Mouse (Mus musculus) heart, embryonic 10.5 days (tissue): ENCODE measurements around the gene Rpl36. TPM values are rescaled to one million over a fixed set of nuclear protein-coding genes. Genes with fewer than 3 reads are reported as not detected.

ENCODE experiments used
- DNase-seq: peaks from one replicate; pipeline ENCODE4 v3.0.0-alpha.2; 2017; ENCODE audit warnings: low spot score
- H3K27ac ChIP-seq: fragments of 300-500 bp; sonication (generic); 2 replicates; pipeline ENCODE4 v1.5.1; 2016; ENCODE audit warnings: mild to moderate bottlenecking
- H3K27me3 ChIP-seq: fragments of 300-500 bp; sonication (generic); 2 replicates; pipeline ENCODE4 v1.6.1; 2016; ENCODE audit warnings: mild to moderate bottlenecking; ENCODE audit not compliant: poor library complexity, insufficient read depth, severe bottlenecking
- H3K36me3 ChIP-seq: fragments of 300-500 bp; sonication (generic); 2 replicates; pipeline ENCODE4 v1.6.1; 2016; ENCODE audit warnings: mild to moderate bottlenecking, moderate library complexity
- H3K4me1 ChIP-seq: fragments of 300-500 bp; sonication (generic); 2 replicates; pipeline ENCODE4 v1.6.1; 2016; ENCODE audit warnings: mild to moderate bottlenecking
- H3K4me3 ChIP-seq: fragments of 300-500 bp; sonication (generic); 2 replicates; pipeline ENCODE4 v1.5.1; 2016; ENCODE audit warnings: mild to moderate bottlenecking, moderate library complexity
- H3K9me3 ChIP-seq: fragments of 300-500 bp; sonication (generic); 2 replicates; pipeline ENCODE4 v1.6.1; 2016; ENCODE audit warnings: mild to moderate bottlenecking, moderate library complexity
- WGBS: fragments of 180-500 bp; shearing (Covaris S2); methylation state at CpG from one replicate; pipeline ENCODE4 v1.1.7; 2016; 5-methylcytosine and 5-hydroxymethylcytosine counted together
- polyA plus RNA-seq: library from polyadenylated mRNA; unstranded; fragments of >200 nt; fragmentation: Nextera tagmentation; extraction: Ambion mirVana; gene quantifications from 2 replicates; pipeline ENCODE4 v1.2.1, GENCODE M21; 2016

Gene Rpl36
- polyA plus RNA-seq, 1 experiment from 2014 or later: 1,339 TPM

DNA sequence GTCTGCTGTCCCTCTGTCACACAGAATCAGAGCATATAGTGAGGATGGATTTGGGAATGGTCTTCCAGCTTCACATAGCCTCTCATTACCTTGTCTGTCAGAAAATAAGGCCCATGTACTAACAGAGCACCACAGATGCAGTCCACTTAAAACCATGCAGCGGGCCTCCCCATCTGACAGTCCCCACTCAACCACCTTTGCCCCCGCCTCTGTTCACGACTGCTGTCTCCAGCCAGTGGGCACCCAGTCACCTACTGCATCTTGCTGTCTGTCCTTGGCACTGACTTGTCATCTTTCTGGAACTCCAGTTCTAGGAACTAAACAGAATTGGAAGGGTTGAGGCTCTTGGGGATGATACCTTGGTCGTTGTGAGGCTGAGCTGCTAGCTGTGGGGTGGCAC, 24.3 kb upstream of the Rpl36 start:
- Histone ChIP-seq H3K4me1 (peaks cover 16% of the 10 kb centered on the region), H3K27me3 (no peaks in the 10 kb centered on the region), H3K4me3 (no peak overlapping the region), H3K27ac (no peak overlapping the region), H3K9me3 (no peaks in the 10 kb centered on the region), H3K36me3 (peaks cover 78% of the 10 kb centered on the region)
- DNase-seq: no peak
- WGBS: 99% methylated on average over 4 of the region's 4 CpGs

DNA sequence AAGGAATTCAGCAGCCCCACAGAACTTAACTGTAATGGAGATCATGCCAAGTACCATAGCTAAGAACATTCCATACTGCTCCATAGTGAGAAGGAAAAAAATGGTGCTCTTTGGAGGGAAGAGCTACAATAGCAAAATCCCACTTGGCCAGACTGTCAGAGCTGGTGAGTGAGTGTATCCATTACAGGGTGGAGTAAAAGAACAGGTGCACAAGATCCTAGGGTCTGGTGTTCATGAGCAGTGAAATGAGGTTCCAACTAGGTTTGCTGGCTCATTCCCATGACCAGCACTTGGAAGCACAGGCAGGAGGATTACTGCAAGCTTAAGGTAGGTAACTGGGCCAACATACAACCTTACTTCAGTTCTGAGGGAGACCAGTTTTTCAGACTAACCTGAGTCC, 20.7 kb upstream of the Rpl36 start:
- H3K9me3 ChIP-seq: no peaks in the 10 kb centered on the region
- H3K4me1 ChIP-seq: no peaks in the 10 kb centered on the region
- H3K27ac ChIP-seq: no peak overlapping the region
- no peak for DNase-seq
- no peak overlapping the region for H3K4me3 ChIP-seq
- no peaks in the 10 kb centered on the region for H3K27me3 ChIP-seq
- peaks cover 100% of the 10 kb centered on the region for H3K36me3 ChIP-seq

DNA sequence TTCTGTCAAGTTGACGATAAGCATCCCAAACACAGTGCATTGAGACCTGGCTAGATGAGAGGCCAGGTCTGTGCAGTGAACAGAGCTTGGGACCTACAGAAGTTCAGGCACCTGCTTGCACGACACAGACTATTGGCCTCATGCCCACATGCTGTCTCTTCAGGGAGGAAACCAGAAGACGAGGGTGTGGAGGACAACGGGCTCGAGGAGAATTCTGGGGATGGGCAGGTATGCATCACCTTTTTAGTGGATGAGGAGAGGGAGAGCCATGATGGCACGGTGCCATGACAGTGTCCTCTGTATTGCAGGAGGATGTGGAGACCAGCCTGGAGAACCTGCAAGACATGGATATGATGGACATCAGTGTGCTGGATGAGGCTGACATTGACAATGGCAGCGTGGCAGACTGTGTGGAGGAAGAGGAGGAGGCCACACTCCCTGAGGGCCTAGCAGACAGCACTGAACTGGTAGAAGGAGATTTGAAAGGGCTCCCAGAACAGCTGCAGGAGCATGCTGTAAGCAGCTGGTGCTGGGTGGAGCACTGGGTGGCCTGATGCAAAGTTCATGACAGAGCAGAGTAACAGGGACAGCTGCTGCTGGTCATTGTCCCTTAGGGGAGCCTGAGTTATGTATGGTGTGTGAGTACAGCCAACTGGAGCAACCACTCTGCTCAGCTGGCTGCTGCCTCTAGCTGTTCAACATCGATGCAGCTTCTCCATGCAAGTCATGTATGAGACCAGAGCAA, 19.5 kb upstream of the Rpl36 start:
- H3K4me1 ChIP-seq: no peaks in the 10 kb centered on the region
- DNase-seq: no peak
- H3K36me3 ChIP-seq: peaks cover 97% of the 10 kb centered on the region
- 92% methylated on average over 8 of the region's 8 CpGs for WGBS
- H3K4me3 ChIP-seq: no peak overlapping the region
- H3K27ac ChIP-seq: no peak overlapping the region
- no peaks in the 10 kb centered on the region for H3K9me3 ChIP-seq
- no peaks in the 10 kb centered on the region for H3K27me3 ChIP-seq

DNA sequence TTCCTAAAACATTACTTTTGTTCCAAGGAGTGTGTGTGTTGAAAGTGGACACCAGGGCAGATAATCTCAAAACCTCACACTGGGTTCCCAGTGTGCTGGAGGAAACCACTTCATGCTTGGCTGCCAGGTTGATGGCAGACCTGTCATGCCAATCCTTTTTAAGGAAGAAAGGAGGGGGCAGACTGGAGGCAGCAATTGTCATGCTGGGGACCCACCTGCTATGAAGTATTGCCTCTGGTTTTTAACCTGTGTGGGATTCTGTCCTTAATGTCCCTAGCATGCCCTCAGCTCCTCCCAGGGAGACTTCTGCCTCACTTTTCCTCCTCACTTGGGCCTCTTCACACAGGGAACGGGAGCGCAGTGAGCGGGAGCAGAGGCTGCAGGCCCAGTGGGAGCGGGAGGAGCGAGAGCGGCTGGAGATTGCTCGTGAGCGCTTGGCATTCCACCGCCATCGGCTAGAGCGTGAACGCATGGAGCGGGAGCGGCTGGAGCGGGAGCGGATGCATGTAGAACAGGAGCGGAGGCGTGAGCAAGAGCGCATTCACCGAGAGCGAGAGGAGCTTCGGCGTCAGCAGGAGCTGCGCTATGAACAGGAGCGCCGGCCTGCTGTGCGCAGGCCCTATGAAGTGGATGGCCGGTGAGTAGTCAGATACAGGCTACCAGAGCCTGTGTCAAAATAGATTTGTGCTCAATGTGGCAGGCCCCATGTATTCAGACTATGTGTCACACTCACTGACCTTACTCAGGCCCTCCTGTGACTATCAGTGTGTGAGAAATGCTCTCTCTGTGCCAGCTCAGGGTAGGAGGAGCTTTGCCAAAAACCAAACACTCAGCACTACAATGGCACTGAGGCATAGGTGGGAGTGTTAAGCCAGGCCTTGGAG, 9.8 kb upstream of the Rpl36 start:
- Histone ChIP-seq H3K27ac (no peak overlapping the region), H3K4me1 (peaks cover 6% of the 10 kb centered on the region), H3K4me3 (no peak overlapping the region), H3K27me3 (no peaks in the 10 kb centered on the region), H3K36me3 (peaks cover 89% of the 10 kb centered on the region), H3K9me3 (no peaks in the 10 kb centered on the region)
- no peak for DNase-seq
- WGBS: 94% methylated on average over 28 of the region's 28 CpGs

DNA sequence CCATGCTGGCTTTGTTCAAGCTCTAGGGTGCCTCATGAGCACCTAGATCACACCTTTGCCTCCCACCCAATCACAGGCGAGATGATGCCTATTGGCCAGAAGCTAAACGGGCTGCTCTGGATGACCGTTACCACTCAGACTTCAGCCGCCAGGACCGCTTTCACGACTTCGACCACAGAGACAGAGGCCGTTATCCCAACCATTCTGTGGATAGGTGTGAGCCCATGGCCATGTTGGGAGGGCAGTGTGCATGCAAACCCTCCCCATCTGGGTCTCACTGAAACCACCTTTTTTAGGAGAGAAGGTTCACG, 9.2 kb upstream of the Rpl36 start:
- peaks cover 12% of the 10 kb centered on the region for H3K4me1 ChIP-seq
- no peak for DNase-seq
- no peaks in the 10 kb centered on the region for H3K9me3 ChIP-seq
- whole genome bisulfite sequencing: 86% methylated on average over 9 of the region's 9 CpGs
- H3K36me3 ChIP-seq: peaks cover 89% of the 10 kb centered on the region
- H3K27ac ChIP-seq: no peak overlapping the region
- no peak overlapping the region for H3K4me3 ChIP-seq
- no peaks in the 10 kb centered on the region for H3K27me3 ChIP-seq

DNA sequence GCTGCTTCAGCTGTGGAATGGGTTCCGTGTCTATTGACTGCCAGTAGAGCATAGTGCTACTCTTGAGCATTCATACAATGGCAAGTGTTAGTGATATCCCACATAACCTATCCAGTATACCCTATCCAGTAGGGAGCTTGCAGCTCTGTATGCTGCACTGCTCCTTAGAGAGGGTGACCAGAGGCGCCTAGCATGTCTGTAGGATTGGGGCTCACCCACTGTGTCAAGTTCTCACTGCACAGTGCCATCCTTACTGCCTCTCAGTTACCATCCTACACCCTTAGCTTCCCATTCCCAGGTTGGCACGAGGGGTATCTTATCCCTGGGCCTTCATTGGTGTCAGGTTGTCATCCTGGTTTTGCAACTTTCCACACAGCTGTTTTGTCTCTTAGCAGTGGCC, 8.8 kb upstream of the Rpl36 start:
- WGBS: 93% methylated on average over 3 of the region's 3 CpGs
- Histone ChIP-seq H3K27me3 (no peaks in the 10 kb centered on the region), H3K9me3 (no peaks in the 10 kb centered on the region), H3K4me3 (no peak overlapping the region), H3K36me3 (peaks cover 85% of the 10 kb centered on the region), H3K4me1 (peaks cover 12% of the 10 kb centered on the region), H3K27ac (no peak overlapping the region)
- DNase-seq: no peak

DNA sequence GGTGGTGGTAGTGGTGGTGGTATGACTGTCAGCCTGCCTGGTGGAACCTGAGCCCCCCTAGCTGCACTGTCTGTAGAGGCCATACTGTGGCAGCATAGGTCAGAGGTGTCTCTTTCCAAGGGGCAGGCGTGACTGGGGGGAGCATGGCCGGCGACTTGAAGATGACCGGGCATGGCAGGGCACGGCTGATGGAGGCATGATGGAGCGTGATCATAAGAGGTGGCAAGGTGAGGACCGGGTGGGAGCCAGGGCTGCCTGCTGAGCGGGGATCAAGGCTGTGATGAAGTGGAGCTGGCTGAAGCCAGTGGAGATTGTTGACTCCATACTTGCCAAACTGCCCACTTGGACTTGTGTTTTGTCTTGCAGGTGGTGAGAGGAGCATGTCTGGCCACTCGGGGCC, 7.8 kb upstream of the Rpl36 start:
- Histone ChIP-seq H3K36me3 (peaks cover 75% of the 10 kb centered on the region), H3K27me3 (no peaks in the 10 kb centered on the region), H3K9me3 (no peaks in the 10 kb centered on the region), H3K4me1 (peaks cover 17% of the 10 kb centered on the region), H3K4me3 (no peak overlapping the region; the same call in 1 of the 2 replicates), H3K27ac (no peak overlapping the region)
- DNase-seq: no peak
- WGBS: 90% methylated on average over 9 of the region's 9 CpGs

DNA sequence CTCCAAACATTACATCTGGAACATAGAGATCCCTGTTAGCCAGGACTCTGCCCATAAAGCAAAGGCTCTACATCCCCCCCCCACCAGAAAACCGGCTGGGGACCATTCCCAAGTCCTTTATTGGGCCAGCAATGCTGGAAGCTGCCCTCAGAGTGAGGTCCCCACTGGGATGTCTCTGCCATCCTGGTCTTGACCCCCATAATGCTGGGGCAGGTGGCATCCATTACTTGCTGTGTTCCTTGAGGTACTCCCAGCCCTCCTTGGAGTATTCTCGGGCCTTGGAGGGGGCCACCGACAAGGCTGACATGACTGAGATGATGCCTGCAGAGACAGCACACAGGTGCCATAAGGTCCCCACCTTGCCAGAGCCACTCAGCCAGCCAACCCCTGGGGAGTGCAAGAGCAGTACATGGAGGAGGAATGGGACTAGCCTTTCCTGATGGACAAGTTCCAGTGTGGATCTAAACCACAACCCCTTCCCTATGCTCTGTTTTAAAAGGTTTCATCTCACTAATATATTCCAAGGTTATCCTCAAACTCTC, 5.6 kb upstream of the Rpl36 start:
- WGBS: 74% methylated on average over 3 of the region's 3 CpGs
- no peaks in the 10 kb centered on the region for H3K27me3 ChIP-seq
- no peak overlapping the region for H3K27ac ChIP-seq
- H3K4me1 ChIP-seq: peaks cover 29% of the 10 kb centered on the region
- H3K4me3 ChIP-seq: no peak overlapping the region
- H3K36me3 ChIP-seq: peaks cover 53% of the 10 kb centered on the region
- H3K9me3 ChIP-seq: no peaks in the 10 kb centered on the region
- no peak for DNase-seq

DNA sequence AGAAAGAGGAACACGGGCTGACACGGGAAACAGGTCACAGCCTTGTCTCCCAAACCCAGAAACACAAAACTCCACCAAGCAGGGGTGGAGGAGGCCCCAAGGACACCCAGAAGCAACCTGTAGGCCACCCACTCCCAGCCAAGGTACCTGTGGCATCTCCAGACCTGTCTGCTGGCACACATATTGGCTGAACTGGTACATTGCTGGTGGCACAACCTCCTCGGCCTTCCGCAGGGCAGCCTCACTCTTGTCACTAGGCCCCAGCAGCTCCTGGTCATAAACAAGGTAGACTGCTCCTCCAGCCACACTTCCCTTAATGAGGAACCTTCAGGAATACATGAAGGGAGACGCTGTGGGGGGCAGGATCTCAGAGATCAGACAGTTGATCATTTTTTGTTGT, 4.5 kb upstream of the Rpl36 start:
- Histone ChIP-seq H3K27ac (peak overlapping the region; percentile 93), H3K4me3 (peak overlapping the region; percentile 72), H3K9me3 (no peaks in the 10 kb centered on the region), H3K36me3 (peaks cover 42% of the 10 kb centered on the region), H3K4me1 (peaks cover 29% of the 10 kb centered on the region), H3K27me3 (no peaks in the 10 kb centered on the region)
- 46% methylated on average over 5 of the region's 5 CpGs for WGBS
- DNase-seq: no peak

DNA sequence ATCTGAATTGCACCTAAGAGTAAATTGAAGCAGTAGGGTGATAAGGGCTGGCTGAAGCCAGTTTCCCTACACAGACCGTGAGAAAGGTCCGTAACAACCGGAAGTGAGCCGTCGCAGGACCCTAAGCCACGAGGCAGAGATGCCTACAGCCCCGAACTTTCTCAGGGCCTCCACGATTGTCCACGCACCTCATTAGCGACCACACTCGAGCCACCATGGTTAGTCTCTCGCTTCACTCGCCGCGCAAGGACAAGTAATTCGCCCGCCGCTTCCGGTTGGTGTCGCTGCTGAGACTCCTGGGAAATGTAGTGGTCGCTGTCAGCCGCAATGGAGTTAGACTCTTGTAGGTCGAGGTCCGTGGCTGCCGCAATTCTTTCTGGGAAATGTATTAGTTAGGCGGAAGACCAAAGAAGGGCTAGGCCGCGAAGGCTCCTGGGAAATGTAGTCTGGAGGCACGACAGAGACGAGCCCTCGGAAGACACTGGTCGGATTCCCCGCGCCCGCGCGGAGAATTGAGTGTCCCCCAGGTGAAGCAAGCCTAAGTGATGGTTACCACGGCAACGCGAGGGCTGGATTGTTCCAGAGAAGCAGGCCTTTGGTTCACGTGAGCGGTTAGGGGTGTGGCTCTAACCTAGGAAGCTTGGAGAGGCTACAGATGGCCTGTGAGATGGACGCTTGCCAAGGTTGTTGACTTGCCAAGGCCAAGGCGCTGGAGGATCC, 3.6 kb upstream of the Rpl36 start, which contains the start of gene 2410015M20Rik:
TSS of gene 2410015M20Rik (minus strand) at position 320 of the 720 bp plus-strand sequence.
- under 1% methylated on average over 44 of the region's 44 CpGs for WGBS

DNA sequence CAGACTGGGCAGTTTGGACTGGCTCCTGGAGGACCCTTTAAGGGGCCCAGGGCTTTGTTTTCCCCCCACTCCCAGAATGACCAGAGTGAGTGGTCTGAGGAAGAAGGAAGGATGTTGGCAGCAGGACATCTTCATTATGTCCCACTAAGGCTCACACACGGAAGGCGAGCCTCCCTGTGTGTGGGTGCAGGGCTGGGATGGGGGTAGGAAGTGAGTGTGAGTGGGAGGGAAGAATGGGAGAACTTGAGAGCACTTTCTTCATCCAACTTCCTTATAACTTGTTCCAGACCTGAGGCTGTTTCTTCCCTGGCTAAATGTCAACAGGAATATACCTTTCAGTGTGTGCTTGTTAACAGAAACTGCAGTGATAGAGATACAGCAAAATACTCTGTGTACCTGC, 1.9 kb upstream of the Rpl36 start:
- Histone ChIP-seq H3K27ac (0 out of 2 replicates have a peak overlapping the region, but pooled peaks have one; percentile 56), H3K36me3 (peaks cover 41% of the 10 kb centered on the region), H3K4me3 (no peak overlapping the region; the same call in 1 of the 2 replicates), H3K27me3 (no peaks in the 10 kb centered on the region), H3K9me3 (no peaks in the 10 kb centered on the region), H3K4me1 (peaks cover 44% of the 10 kb centered on the region)
- 74% methylated on average over 2 of the region's 2 CpGs for WGBS
- no peak for DNase-seq

More for the DNA sequence above, 3.6 kb upstream of the Rpl36 start, which contains the start of gene 2410015M20Rik:
- Histone ChIP-seq H3K4me1 (peaks cover 35% of the 10 kb centered on the region), H3K36me3 (peaks cover 41% of the 10 kb centered on the region), H3K27ac (peak within 1 kb of the TSS; percentile 93), H3K4me3 (peak within 1 kb of the TSS; percentile 72), H3K9me3 (no peaks in the 10 kb centered on the region), H3K27me3 (no peaks in the 10 kb centered on the region)
- DNase-seq: peak; percentile 98

DNA sequence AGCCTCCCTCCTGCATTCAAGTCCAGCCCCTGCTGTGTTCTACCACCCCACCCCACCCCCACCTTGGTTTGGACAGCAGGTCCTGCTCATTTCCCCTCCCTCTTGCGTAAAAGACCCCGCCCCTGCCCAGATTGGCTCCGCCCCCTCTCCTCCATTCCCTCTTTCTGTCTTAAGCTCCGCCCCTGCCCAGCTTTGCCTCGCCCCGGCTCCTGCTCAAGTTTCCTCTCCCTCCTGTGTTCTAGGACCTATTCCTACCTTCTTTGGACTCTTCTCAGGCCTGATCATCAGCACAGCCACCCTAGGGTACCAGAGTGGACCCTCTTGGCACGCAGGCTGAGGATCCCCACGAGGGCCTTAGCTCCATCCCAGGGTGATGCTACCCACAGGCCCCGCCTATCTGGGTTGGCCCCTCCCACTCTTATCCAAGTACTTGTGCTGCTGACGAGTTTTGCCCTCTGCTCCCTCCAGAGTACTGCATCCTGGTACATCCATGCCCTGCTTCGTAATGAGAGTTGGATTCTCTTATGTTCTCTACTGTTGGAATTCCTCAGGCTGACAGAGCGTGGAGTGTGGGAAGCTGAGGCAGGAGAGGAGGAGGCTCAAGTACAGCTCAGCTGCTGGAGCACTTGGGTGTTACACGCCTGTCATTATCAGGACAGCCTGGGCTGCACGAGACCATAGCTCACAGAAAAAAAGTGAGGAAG, 1.2 kb upstream of the Rpl36 start:
- Histone ChIP-seq H3K27me3 (no peaks in the 10 kb centered on the region), H3K9me3 (no peaks in the 10 kb centered on the region), H3K4me1 (peaks cover 48% of the 10 kb centered on the region), H3K27ac (peak overlapping the region; percentile 56), H3K4me3 (peak overlapping the region; percentile 39), H3K36me3 (peaks cover 41% of the 10 kb centered on the region)
- peak; percentile 92 for DNase-seq
- 13% methylated on average over 14 of the region's 14 CpGs for WGBS
